Mouse (Mus musculus): ENCODE data around the gene Snapc2. TPM values are rescaled to one million over a fixed set of nuclear protein-coding genes. Genes with fewer than 3 reads are reported as not detected.
A peak's percentile ranks its signal among the peaks of the same experiment; 100 is the strongest.

The Snapc2 gene
- total and polyA plus RNA-seq, 2 experiments from 2014 or later, result 26.7 to 84.9 TPM

GRCm38 (mm10) chr8:4263105-4263791 is 10.4 kb downstream of the Snapc2 start:
- Histone ChIP-seq H3K4me3 (ENCODE audit: low read depth, low read length) (no peak overlapping the region), H3K4me1 (ENCODE audit: control insufficient read depth, insufficient read depth) (peaks cover 5% of the 10 kb centered on the region), H3K27ac (ENCODE audit: low read depth) (no peak overlapping the region), H3K9ac (replicated peaks; ENCODE audit: low read depth, low read length) (no peak overlapping the region), H3K9me3 (replicated peaks; ENCODE audit: control insufficient read depth, low read length) (no peaks in the 10 kb centered on the region), H3K27me3 (ENCODE audit: control insufficient read depth, insufficient read depth, low read length) (no peaks in the 10 kb centered on the region), H3K36me3 (replicated peaks; ENCODE audit: control insufficient read depth, insufficient read depth, low read length) (peaks cover 87% of the 10 kb centered on the region), H3K4me2 (ENCODE audit: low read depth, low read length) (no peak overlapping the region)
- TF ChIP-seq EP300 (IDR thresholded peaks at IDR 0.05; ENCODE audit: low read depth), result no peak
- TF ChIP-seq CTCF (IDR thresholded peaks at IDR 0.05; ENCODE audit: low read depth), result no peak
- WGBS, result 82% methylated on average over 8 of the region's 8 CpGs
- DNase-seq (ENCODE audit: low spot score) (no peak), ATAC-seq (ENCODE audit: insufficient read depth, low read depth) (no peak)

- Histone ChIP-seq H3K27me3 (ENCODE audit: control insufficient read depth, insufficient read depth, low read length) (no peaks in the 10 kb centered on the region), H3K27ac (ENCODE audit: low read depth) (no peak overlapping the region), H3K36me3 (replicated peaks; ENCODE audit: control insufficient read depth, insufficient read depth, low read length) (peaks cover 100% of the 10 kb centered on the region), H3K4me3 (ENCODE audit: low read depth, low read length) (no peak overlapping the region), H3K9ac (replicated peaks; ENCODE audit: low read depth, low read length) (no peak overlapping the region), H3K9me3 (replicated peaks; ENCODE audit: control insufficient read depth, low read length) (no peaks in the 10 kb centered on the region), H3K4me1 (ENCODE audit: control insufficient read depth, insufficient read depth) (no peaks in the 10 kb centered on the region), H3K4me2 (ENCODE audit: low read depth, low read length) (no peak overlapping the region)
- TF ChIP-seq CTCF (IDR thresholded peaks at IDR 0.05; ENCODE audit: low read depth) (no peak), EP300 (IDR thresholded peaks at IDR 0.05; ENCODE audit: low read depth) (no peak)
- no peak for ATAC-seq (ENCODE audit: insufficient read depth, low read depth)
- no peak for DNase-seq (ENCODE audit: low spot score)
- 88% methylated on average over 15 of the region's 15 CpGs for WGBS
Measured at GRCm38 (mm10) chr8:4265160-4265914, 12.5 kb downstream of the Snapc2 start.

- H3K9me3 ChIP-seq (replicated peaks; ENCODE audit: control insufficient read depth, low read length), result no peaks in the 10 kb centered on the region
- peaks cover 97% of the 10 kb centered on the region for H3K36me3 ChIP-seq (replicated peaks; ENCODE audit: control insufficient read depth, insufficient read depth, low read length)
- H3K4me1 ChIP-seq (ENCODE audit: control insufficient read depth, insufficient read depth), result no peaks in the 10 kb centered on the region
- no peaks in the 10 kb centered on the region for H3K27me3 ChIP-seq (ENCODE audit: control insufficient read depth, insufficient read depth, low read length)
- H3K4me3 ChIP-seq (ENCODE audit: low read depth, low read length), result no peak overlapping the region
- no peak overlapping the region for H3K9ac ChIP-seq (replicated peaks; ENCODE audit: low read depth, low read length)
- DNase-seq (ENCODE audit: low spot score), result no peak
- TF ChIP-seq EP300 (IDR thresholded peaks at IDR 0.05; ENCODE audit: low read depth) (no peak), CTCF (IDR thresholded peaks at IDR 0.05; ENCODE audit: low read depth) (peak; percentile 43)
- peak; percentile 71 for ATAC-seq (ENCODE audit: insufficient read depth, low read depth)
- H3K27ac ChIP-seq (ENCODE audit: low read depth), result no peak overlapping the region
- WGBS, result 75% methylated on average over 15 of the region's 15 CpGs
- H3K4me2 ChIP-seq (ENCODE audit: low read depth, low read length), result no peak overlapping the region
Measured at GRCm38 (mm10) chr8:4267627-4268026, 14.7 kb downstream of the Snapc2 start.

GRCm38 (mm10) chr8:4269609-4270008 is 16.7 kb downstream of the Snapc2 start:
- Histone ChIP-seq H3K9ac (replicated peaks; ENCODE audit: low read depth, low read length) (no peak overlapping the region), H3K27me3 (ENCODE audit: control insufficient read depth, insufficient read depth, low read length) (no peaks in the 10 kb centered on the region), H3K9me3 (replicated peaks; ENCODE audit: control insufficient read depth, low read length) (no peaks in the 10 kb centered on the region), H3K4me3 (ENCODE audit: low read depth, low read length) (no peak overlapping the region), H3K27ac (ENCODE audit: low read depth) (no peak overlapping the region), H3K4me2 (ENCODE audit: low read depth, low read length) (no peak overlapping the region), H3K36me3 (replicated peaks; ENCODE audit: control insufficient read depth, insufficient read depth, low read length) (peaks cover 91% of the 10 kb centered on the region), H3K4me1 (ENCODE audit: control insufficient read depth, insufficient read depth) (peaks cover 1% of the 10 kb centered on the region; the same call in 1 of the 2 replicates)
- DNase-seq (ENCODE audit: low spot score), result no peak
- no peak for ATAC-seq (ENCODE audit: insufficient read depth, low read depth)
- no peak for TF ChIP-seq CTCF (IDR thresholded peaks at IDR 0.05; ENCODE audit: low read depth)
- no peak for TF ChIP-seq EP300 (IDR thresholded peaks at IDR 0.05; ENCODE audit: low read depth)
- WGBS, result 86% methylated on average over 6 of the region's 6 CpGs

GRCm38 (mm10) chr8:4275275-4276110 is 22.6 kb downstream of the Snapc2 start, which contains the start of gene Timm44:
TSS of gene Timm44 (minus strand) at chr8:4275913.
- ATAC-seq (ENCODE audit: insufficient read depth, low read depth), result peak; percentile 99
- Histone ChIP-seq H3K27ac (ENCODE audit: low read depth) (peak within 1 kb of the TSS; percentile 81), H3K4me2 (ENCODE audit: low read depth, low read length) (peak within 1 kb of the TSS; percentile 77), H3K36me3 (replicated peaks; ENCODE audit: control insufficient read depth, insufficient read depth, low read length) (peaks cover 32% of the 10 kb centered on the region), H3K9me3 (replicated peaks; ENCODE audit: control insufficient read depth, low read length) (no peaks in the 10 kb centered on the region), H3K27me3 (ENCODE audit: control insufficient read depth, insufficient read depth, low read length) (no peaks in the 10 kb centered on the region), H3K4me3 (ENCODE audit: low read depth, low read length) (peak within 1 kb of the TSS; percentile 86), H3K4me1 (ENCODE audit: control insufficient read depth, insufficient read depth) (peaks cover 5% of the 10 kb centered on the region), H3K9ac (replicated peaks; ENCODE audit: low read depth, low read length) (peak within 1 kb of the TSS; percentile 81)
- under 1% methylated on average over 39 of the region's 39 CpGs for WGBS
- peak; percentile 95 for DNase-seq (ENCODE audit: low spot score)
- TF ChIP-seq CTCF (IDR thresholded peaks at IDR 0.05; ENCODE audit: low read depth) (no peak), EP300 (IDR thresholded peaks at IDR 0.05; ENCODE audit: low read depth) (no peak)
